Mouse (Mus musculus) gastrocnemius, adult 8-10 months (tissue): ENCODE results near the gene Ltk. TPM values are rescaled to one million over a fixed set of nuclear protein-coding genes. Genes with fewer than 3 reads are reported as not detected.

Experiments used
- DNase-seq, 2 experiments: peaks; one replicate each; pipeline ENCODE4 v3.0.0; 2022; ENCODE audit warnings: low spot score in 2 of 2
- total RNA-seq, 4 experiments: library from RNA; stranded (reverse); gene quantifications; 2 replicates each; pipeline ENCODE4 v1.2.4; 2022

Ltk gene
- total RNA-seq, 4 experiments from 2014 or later: not detected

GRCm38 (mm10) chr2:119703171-119703570 lies 57.1 kb downstream of the Ltk start:
- no peak for DNase-seq

Other genes with a start within 250 kb of the Ltk start
- gene Exd1, start 212.8 kb downstream of the Ltk start, total RNA-seq: 1 to 10 TPM in 3 of 4 experiments, under 1 TPM in 1; 0.85 to 2.0 (median 1.2) TPM
- gene Chp1, start 212.7 kb downstream of the Ltk start, total RNA-seq: 10 to 100 TPM; 72.7 to 85.9 (median 82.5) TPM
- gene Nusap1, start 142.1 kb downstream of the Ltk start, total RNA-seq: under 1 TPM in 2 of 4 experiments, not detected in 2; 0.10 to 0.38 TPM
- gene Oip5, start 142.0 kb downstream of the Ltk start, total RNA-seq: under 1 TPM in 1 of 4 experiments, not detected in 3; 0.27 TPM
- gene Ndufaf1, start 97.6 kb downstream of the Ltk start, total RNA-seq: 10 to 100 TPM; 41.9 to 47.7 (median 45.5) TPM
- 10 to 100 TPM; 21.3 to 27.2 (median 24.9) TPM for gene Rtf1, start 85.4 kb downstream of the Ltk start, total RNA-seq
- not detected for gene Itpka, start 18.1 kb downstream of the Ltk start, total RNA-seq
- 10 to 100 TPM; 14.2 to 17.0 (median 16.2) TPM for gene Rpap1, start 27.1 kb upstream of the Ltk start, total RNA-seq
- gene Tyro3, start 37.3 kb upstream of the Ltk start, total RNA-seq: under 1 TPM; 0.29 to 0.74 (median 0.46) TPM
- 10 to 100 TPM; 24.9 to 49.9 (median 31.8) TPM for gene Mga, start 136.8 kb upstream of the Ltk start, total RNA-seq
- 1 to 10 TPM; 6.0 to 8.4 (median 6.5) TPM for gene Mapkbp1, start 212.3 kb upstream of the Ltk start, total RNA-seq